Mouse (Mus musculus) liver, postnatal 0 days (tissue): ENCODE measurements around the gene Fbxo44.

ENCODE experiments used
- CTCF ChIP-seq: sonication (generic); IDR thresholded peaks from 2 replicates; pipeline ENCODE4 v1.5.1; 2016; ENCODE audit warnings: antibody characterized with exemption, low read depth
- EP300 ChIP-seq: IDR thresholded peaks from 2 replicates; pipeline ENCODE4 v1.6.1; 2016; ENCODE audit warnings: antibody characterized with exemption, low read depth, mild to moderate bottlenecking

GRCm38 (mm10) chr4:148204873-148205232, 44.6 kb upstream of the Fbxo44 start:
- TF ChIP-seq CTCF: no peak
- TF ChIP-seq EP300: no peak
